Mouse (Mus musculus) forelimb bud, embryonic 11.5 days (tissue): ENCODE data around the gene Gm20521.
"Not testable (repeated sequence)": the region's sequence is repeated elsewhere in the genome, so short reads cannot be mapped to it uniquely, and the experiment has no call there.

ENCODE experiments used
- DNase-seq: peaks from one replicate; pipeline ENCODE4 v3.0.0-alpha.2; 2012; ENCODE audit warnings: low read depth, low spot score

Gene Gm20521

GRCm38 (mm10) chr14:54936831-54937160 is 53.6 kb downstream of the Gm20521 start:
- DNase-seq = no peak

GRCm38 (mm10) chr14:54937361-54938182 is 54.3 kb downstream of the Gm20521 start:
- no peak for DNase-seq

- no peak for DNase-seq
Measured at GRCm38 (mm10) chr14:54938431-54939219, 55.4 kb downstream of the Gm20521 start.

- peak; percentile 80 for DNase-seq
Measured at GRCm38 (mm10) chr14:54939434-54940175, 56.4 kb downstream of the Gm20521 start.

GRCm38 (mm10) chr14:54940176-54940530 is 56.9 kb downstream of the Gm20521 start:
- no peak for DNase-seq

GRCm38 (mm10) chr14:54941024-54941978 is 58.1 kb downstream of the Gm20521 start:
- no peak for DNase-seq

- no peak for DNase-seq
Measured at GRCm38 (mm10) chr14:54942479-54942878, 59.2 kb downstream of the Gm20521 start.

GRCm38 (mm10) chr14:54943971-54944370 is 60.7 kb downstream of the Gm20521 start:
- DNase-seq = no peak

GRCm38 (mm10) chr14:54944939-54945338 is 61.7 kb downstream of the Gm20521 start:
- DNase-seq = no peak

GRCm38 (mm10) chr14:54945975-54946704 is 62.9 kb downstream of the Gm20521 start:
- DNase-seq = no peak

- DNase-seq = not testable (repeated sequence)
Measured at GRCm38 (mm10) chr14:54947008-54947407, 63.8 kb downstream of the Gm20521 start.
